ENCODE assay signal across 8 mouse cellular contexts in the genomic region with DNA sequence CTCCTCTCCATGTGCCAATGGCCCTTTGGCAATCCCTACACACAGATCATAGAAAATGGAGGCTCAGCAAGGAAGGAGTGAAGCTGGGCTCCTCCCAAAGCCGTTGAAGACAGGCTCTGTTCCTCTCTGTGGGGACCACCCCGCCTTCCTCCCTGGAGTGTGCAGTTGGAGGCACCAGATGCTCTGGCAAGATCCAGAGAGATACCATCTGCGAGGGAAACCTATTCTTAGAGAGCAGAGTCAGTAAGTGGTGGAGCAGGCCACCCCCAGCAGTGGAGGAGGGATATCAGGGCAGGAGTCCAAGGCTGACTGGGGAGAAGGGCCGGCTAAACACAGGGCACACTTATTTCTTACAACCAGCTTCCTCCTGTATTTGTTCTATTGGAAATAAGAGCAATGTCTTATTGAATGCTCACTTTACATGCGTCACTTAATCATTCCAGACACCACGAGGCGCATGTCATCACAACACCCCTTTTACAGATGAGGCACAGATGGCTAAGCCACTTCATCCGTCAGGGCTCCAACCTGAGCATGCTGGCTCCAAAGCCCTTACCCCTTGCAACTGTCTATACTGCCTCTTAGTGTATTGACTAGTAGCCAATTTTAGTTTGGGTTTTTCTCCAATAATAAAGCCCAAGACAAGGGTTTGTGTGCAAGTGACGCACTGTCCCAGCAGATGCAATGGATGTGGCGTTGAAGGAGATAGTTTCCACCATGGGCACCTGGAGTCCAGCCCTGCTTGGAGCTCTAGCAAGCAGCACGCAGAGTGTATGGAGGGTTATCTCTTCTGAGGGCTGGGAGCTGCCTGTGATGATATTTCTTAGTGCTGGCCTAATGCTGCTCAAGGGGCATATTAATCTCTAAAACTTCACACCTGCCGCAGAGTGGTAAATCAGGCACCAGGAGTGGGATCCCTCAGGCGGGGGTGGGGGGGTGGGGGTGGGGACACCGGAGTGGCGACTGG. TPM values are rescaled to one million over a fixed set of nuclear protein-coding genes. Genes with fewer than 3 reads are reported as not detected.
A peak's percentile ranks its signal among the peaks of the same experiment; 100 is the strongest.
DNase-seq lines count a peak whose midpoint lies in the region; ATAC-seq and TF ChIP-seq lines count a peak whose summit lies in the region.

No protein-coding gene starts in this region.

- H3K27ac ChIP-seq in heart, embryonic 10.5 days: no peak overlapping the region
- peak overlapping the region; percentile 45 for H3K27ac ChIP-seq in hindbrain, postnatal 0 days
- H3K27ac ChIP-seq in liver, embryonic 12.5 days: no peak overlapping the region; the same call in 1 of the 2 replicates

- intact Hi-C loops in heart, postnatal 10 days (cut with DNase I): no loop called here

- no peaks in the 10 kb centered on the region for H3K9me3 ChIP-seq in heart, embryonic 10.5 days
- no peaks in the 10 kb centered on the region for H3K9me3 ChIP-seq in hindbrain, postnatal 0 days (ENCODE audit: low read length)
- no peaks in the 10 kb centered on the region for H3K9me3 ChIP-seq in liver, embryonic 12.5 days (replicated peaks)

- no peak for TF ChIP-seq CTCF in hindbrain, postnatal 0 days (IDR thresholded peaks at IDR 0.05; ENCODE audit: low read depth)

- no peak overlapping the region for H3K9ac ChIP-seq in hindbrain, postnatal 0 days (replicated peaks; ENCODE audit: low read length)
- peak overlapping the region; percentile 12; the same call in 1 of the 2 replicates for H3K9ac ChIP-seq in liver, embryonic 12.5 days

- 49% methylated on average over 15 of the region's 15 CpGs for WGBS in heart, embryonic 10.5 days
- 34% methylated on average over 15 of the region's 15 CpGs for WGBS in hindbrain, postnatal 0 days
- 43% methylated on average over 15 of the region's 15 CpGs for WGBS in liver, embryonic 12.5 days (ENCODE audit: insufficient replicate concordance)

- H3K4me1 ChIP-seq in heart, embryonic 10.5 days: peaks cover 17% of the 10 kb centered on the region
- peaks cover 13% of the 10 kb centered on the region; the same call in 1 of the 2 replicates for H3K4me1 ChIP-seq in hindbrain, postnatal 0 days (ENCODE audit: insufficient read depth, low read length)
- peaks cover 28% of the 10 kb centered on the region for H3K4me1 ChIP-seq in liver, embryonic 12.5 days

- H3K27me3 ChIP-seq in heart, embryonic 10.5 days (ENCODE audit: insufficient read depth, poor library complexity, severe bottlenecking): no peaks in the 10 kb centered on the region
- H3K27me3 ChIP-seq in hindbrain, postnatal 0 days (ENCODE audit: insufficient read depth, low read length): no peaks in the 10 kb centered on the region
- H3K27me3 ChIP-seq in liver, embryonic 12.5 days (replicated peaks): 0 out of 2 replicates have a peak, but pooled peaks cover 4% of the 10 kb centered on the region

- peak; percentile 73 for ATAC-seq in common myeloid progenitor, adult 5-6 weeks (replicated peaks; ENCODE audit: low read depth, poor library complexity, severe bottlenecking)
- ATAC-seq in hindbrain, postnatal 0 days: peak; percentile 80
- ATAC-seq in liver, embryonic 12.5 days: peak; percentile 60

- H3K4me3 ChIP-seq in heart, embryonic 10.5 days: no peak overlapping the region
- H3K4me3 ChIP-seq in hindbrain, postnatal 0 days (ENCODE audit: low read length): no peak overlapping the region
- H3K4me3 ChIP-seq in liver, embryonic 12.5 days: no peak overlapping the region

- DNase-seq in heart, postnatal 10 days: peak; percentile 22 to 25
- DNase-seq in heart, embryonic 10.5 days (ENCODE audit: low spot score): no peak
- peak; percentile 80 for DNase-seq in hindbrain, postnatal 0 days (ENCODE audit: low spot score)
- DNase-seq in right cerebral cortex, postnatal 36 days (ENCODE audit: low spot score in 2 of 2): peak; percentile 89 to 95
- no peak for DNase-seq in thymus, postnatal 25 days
- DNase-seq in thymus, postnatal 0 days (ENCODE audit: low spot score): no peak

- H3K4me2 ChIP-seq in hindbrain, postnatal 0 days (ENCODE audit: low read depth, low read length): peak overlapping the region; percentile 18
- no peak overlapping the region for H3K4me2 ChIP-seq in liver, embryonic 12.5 days

- H3K36me3 ChIP-seq in heart, embryonic 10.5 days: no peaks in the 10 kb centered on the region; the same call in 1 of the 2 replicates
- peaks cover 6% of the 10 kb centered on the region; the same call in 1 of the 2 replicates for H3K36me3 ChIP-seq in hindbrain, postnatal 0 days (ENCODE audit: insufficient read depth, low read length)
- H3K36me3 ChIP-seq in liver, embryonic 12.5 days: peaks cover 18% of the 10 kb centered on the region

RNA-seq across cellular contexts. Expression of a gene that starts 14.5 kb away (rescaled TPM):
- 10 to 100 TPM; 10.2 to 10.4 TPM for total RNA-seq in heart, postnatal 10 days (2021)
- 18.0 and 18.6 TPM in 2 replicates for polyA plus RNA-seq in heart, embryonic 10.5 days (2016; fragmentation: Nextera tagmentation; extraction: Ambion mirVana)
- total RNA-seq in common myeloid progenitor, adult 5-6 weeks (2017): 11.1 and 13.2 TPM in 2 replicates
- 6.3 and 6.7 TPM in 2 replicates for total RNA-seq in hindbrain, postnatal 0 days (2014; rRNA removed)
- 8.4 and 8.7 TPM in 2 replicates for polyA plus RNA-seq in hindbrain, postnatal 0 days (2015; fragmentation: Nextera tagmentation; extraction: Ambion mirVana)
- polyA plus RNA-seq in liver, embryonic 12.5 days (2016; fragmentation: Nextera tagmentation; extraction: Ambion mirVana): 27.0 and 27.4 TPM in 2 replicates
- polyA plus RNA-seq in thymus, postnatal 0 days (2015; fragmentation: Nextera tagmentation; extraction: Ambion mirVana): 14.7 and 16.8 TPM in 2 replicates

RNA-seq across cellular contexts. Expression of a gene that starts 19.3 kb away (rescaled TPM):
- 10 to 100 TPM; 25.7 to 26.8 TPM for total RNA-seq in heart, postnatal 10 days (2021)
- polyA plus RNA-seq in heart, embryonic 10.5 days (2016; fragmentation: Nextera tagmentation; extraction: Ambion mirVana): 19.9 and 21.5 TPM in 2 replicates
- 14.2 and 18.2 TPM in 2 replicates for total RNA-seq in common myeloid progenitor, adult 5-6 weeks (2017)
- total RNA-seq in hindbrain, postnatal 0 days (2014; rRNA removed): 24.8 and 31.1 TPM in 2 replicates
- 21.9 and 24.1 TPM in 2 replicates for polyA plus RNA-seq in hindbrain, postnatal 0 days (2015; fragmentation: Nextera tagmentation; extraction: Ambion mirVana)
- 24.5 and 26.1 TPM in 2 replicates for polyA plus RNA-seq in liver, embryonic 12.5 days (2016; fragmentation: Nextera tagmentation; extraction: Ambion mirVana)
- polyA plus RNA-seq in thymus, postnatal 0 days (2015; fragmentation: Nextera tagmentation; extraction: Ambion mirVana): 51.8 and 52.1 TPM in 2 replicates

RNA-seq across cellular contexts. Expression of a gene that starts 25.5 kb away (rescaled TPM):
- total RNA-seq in heart, postnatal 10 days (2021): 1 to 10 TPM; 1.3 to 1.8 TPM
- 0.94 and 1.6 TPM in 2 replicates for polyA plus RNA-seq in heart, embryonic 10.5 days (2016; fragmentation: Nextera tagmentation; extraction: Ambion mirVana)
- total RNA-seq in common myeloid progenitor, adult 5-6 weeks (2017): 0.15 and 0.64 TPM in 2 replicates
- 35.1 and 52.2 TPM in 2 replicates for total RNA-seq in hindbrain, postnatal 0 days (2014; rRNA removed)
- polyA plus RNA-seq in hindbrain, postnatal 0 days (2015; fragmentation: Nextera tagmentation; extraction: Ambion mirVana): 22.9 and 27.0 TPM in 2 replicates
- polyA plus RNA-seq in liver, embryonic 12.5 days (2016; fragmentation: Nextera tagmentation; extraction: Ambion mirVana): 1.0 and 1.3 TPM in 2 replicates
- 5.1 TPM in 2 replicates for polyA plus RNA-seq in thymus, postnatal 0 days (2015; fragmentation: Nextera tagmentation; extraction: Ambion mirVana)

RNA-seq across cellular contexts. Expression of a gene that starts 28.9 kb away (rescaled TPM):
- total RNA-seq in heart, postnatal 10 days (2021): 1 to 10 TPM; 2.2 to 2.9 TPM
- polyA plus RNA-seq in heart, embryonic 10.5 days (2016; fragmentation: Nextera tagmentation; extraction: Ambion mirVana): 0.87 and 0.95 TPM in 2 replicates
- total RNA-seq in common myeloid progenitor, adult 5-6 weeks (2017): 0.34 and 0.87 TPM in 2 replicates
- total RNA-seq in hindbrain, postnatal 0 days (2014; rRNA removed): 7.0 and 8.5 TPM in 2 replicates
- polyA plus RNA-seq in hindbrain, postnatal 0 days (2015; fragmentation: Nextera tagmentation; extraction: Ambion mirVana): 1.5 and 1.6 TPM in 2 replicates
- 2.2 TPM in 2 replicates for polyA plus RNA-seq in liver, embryonic 12.5 days (2016; fragmentation: Nextera tagmentation; extraction: Ambion mirVana)
- 0.51 and 0.61 TPM in 2 replicates for polyA plus RNA-seq in thymus, postnatal 0 days (2015; fragmentation: Nextera tagmentation; extraction: Ambion mirVana)

RNA-seq across cellular contexts. Expression of a gene that starts 29.0 kb away (rescaled TPM):
- not detected for total RNA-seq in heart, postnatal 10 days (2021)
- polyA plus RNA-seq in heart, embryonic 10.5 days (2016; fragmentation: Nextera tagmentation; extraction: Ambion mirVana): 0.32 and 0.69 TPM in 2 replicates
- total RNA-seq in common myeloid progenitor, adult 5-6 weeks (2017): not detected in 2 replicates
- total RNA-seq in hindbrain, postnatal 0 days (2014; rRNA removed): not detected in 2 replicates
- 0.54 TPM in 1 of 2 replicates, not detected in the other for polyA plus RNA-seq in hindbrain, postnatal 0 days (2015; fragmentation: Nextera tagmentation; extraction: Ambion mirVana)
- polyA plus RNA-seq in liver, embryonic 12.5 days (2016; fragmentation: Nextera tagmentation; extraction: Ambion mirVana): 0.45 TPM in 1 of 2 replicates, not detected in the other
- polyA plus RNA-seq in thymus, postnatal 0 days (2015; fragmentation: Nextera tagmentation; extraction: Ambion mirVana): 0.28 and 0.42 TPM in 2 replicates

Comparison
In these comparisons a context has a peak if more than half of its experiments do, and no peak if none do; other contexts are left out.
1. DNase-seq: peak in heart, postnatal 10 days (2 of 2), hindbrain, postnatal 0 days (single experiment) and right cerebral cortex, postnatal 36 days (2 of 2); none in heart, embryonic 10.5 days (single experiment), thymus, postnatal 25 days (single experiment) and thymus, postnatal 0 days (single experiment).
2. Peak in every context shown above with its lines, with median percentiles within 50 percentile points of each other: ATAC-seq.